Mouse (Mus musculus) spleen, adult 10 weeks (tissue): ENCODE data around the gene Lipo4. TPM values are rescaled to one million over a fixed set of nuclear protein-coding genes. Genes with fewer than 3 reads are reported as not detected.

Experiments used
- polyA plus RNA-seq: library from polyadenylated mRNA; stranded (reverse); fragments of 350-450 nt; fragmentation: Illumina TruSeq; extraction: RNeasy Lipid Tissue Mini Kit (QIAGEN cat#74804); gene quantifications from one replicate; pipeline ENCODE4 v1.2.3, GENCODE M21; 2015; ENCODE audit warnings: low replicate concordance; ENCODE audit not compliant: insufficient read depth

Gene Lipo4
- not detected for polyA plus RNA-seq

GRCm38 (mm10) chr19:33517680-33518079 is at the start of gene Lipo4:
Gene Lipo4, minus strand, starts transcription at chr19:33517780.

Other genes with a start within 250 kb of the Lipo4 start
- 1.2 TPM for gene Rnls, start 125.5 kb downstream of the Lipo4 start, polyA plus RNA-seq
- not detected for gene Gm8978, start 107.5 kb upstream of the Lipo4 start, polyA plus RNA-seq
- 0.14 TPM for gene Lipo2, start 233.6 kb upstream of the Lipo4 start, polyA plus RNA-seq
- gene Lipo3, start 244.2 kb upstream of the Lipo4 start, polyA plus RNA-seq: 22.6 TPM